Mouse (Mus musculus) natural killer cell, adult 2 months (primary cell): ENCODE data around the gene Satb1.
A peak's percentile ranks its signal among the peaks of the same experiment; 100 is the strongest.

Experiments
- DNase-seq, 2 experiments: peaks; one replicate each; pipeline ENCODE4 v3.0.0; 2022; ENCODE audit warnings: low spot score in 2 of 2

The Satb1 gene

DNA sequence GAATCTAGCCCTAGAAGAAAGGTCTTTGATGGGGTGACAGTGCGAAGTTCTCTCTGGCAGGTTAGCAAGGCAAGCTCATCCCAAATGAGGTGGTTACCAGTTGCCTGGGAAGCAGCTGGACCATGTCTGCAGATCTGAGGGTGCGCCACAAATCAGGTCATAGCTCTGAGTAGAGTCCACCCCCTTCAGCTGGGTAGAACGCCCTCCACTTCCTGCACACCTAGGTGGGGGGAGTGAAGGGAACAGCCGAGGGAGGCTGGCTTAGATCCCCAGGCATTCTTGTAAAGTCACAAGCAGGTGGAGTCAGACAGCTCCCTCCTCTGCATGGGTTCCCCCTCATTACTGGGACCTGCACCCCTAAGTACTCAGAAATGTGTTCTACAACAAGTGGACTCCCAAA is 6.6 kb downstream of the Satb1 start:
- DNase-seq: no peak

DNA sequence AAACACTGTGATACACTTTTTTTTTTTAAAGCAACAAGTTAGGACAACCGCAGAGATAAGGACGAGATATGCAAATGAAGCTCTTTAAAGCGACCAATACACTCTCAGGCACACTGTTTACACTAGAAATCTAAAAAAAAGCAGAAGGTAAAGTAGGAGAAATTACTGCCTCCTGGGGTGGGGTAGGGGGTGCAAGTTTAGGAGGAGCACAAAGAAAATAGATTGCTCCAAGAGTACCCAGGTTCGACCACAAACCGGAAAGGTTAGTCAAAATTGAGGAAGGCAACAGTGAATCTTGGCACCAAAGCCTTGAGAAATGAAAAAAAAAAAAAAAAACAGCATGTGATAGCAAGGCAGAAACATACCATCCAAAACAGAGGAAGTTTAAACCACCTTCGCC is 18.8 kb downstream of the Satb1 start:
- DNase-seq: peak; percentile 60 to 67

DNA sequence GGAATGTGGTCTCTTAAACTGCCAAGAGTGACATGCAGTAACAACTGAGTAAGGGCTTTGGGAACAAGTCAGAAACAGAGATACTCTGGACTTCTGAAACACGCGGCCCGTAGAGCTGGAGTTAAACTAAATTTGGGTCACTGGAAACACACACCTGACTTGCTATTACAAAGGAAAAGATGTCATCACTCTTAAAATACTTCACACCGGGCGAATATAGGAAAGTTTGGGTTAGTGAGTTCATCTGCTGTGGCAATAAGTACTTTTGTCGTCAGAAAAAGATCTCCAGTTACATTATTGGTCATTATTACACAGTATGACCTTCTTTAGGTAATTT is 19.3 kb downstream of the Satb1 start:
- peak in 1 of 2 experiments; percentile 50 for DNase-seq

DNA sequence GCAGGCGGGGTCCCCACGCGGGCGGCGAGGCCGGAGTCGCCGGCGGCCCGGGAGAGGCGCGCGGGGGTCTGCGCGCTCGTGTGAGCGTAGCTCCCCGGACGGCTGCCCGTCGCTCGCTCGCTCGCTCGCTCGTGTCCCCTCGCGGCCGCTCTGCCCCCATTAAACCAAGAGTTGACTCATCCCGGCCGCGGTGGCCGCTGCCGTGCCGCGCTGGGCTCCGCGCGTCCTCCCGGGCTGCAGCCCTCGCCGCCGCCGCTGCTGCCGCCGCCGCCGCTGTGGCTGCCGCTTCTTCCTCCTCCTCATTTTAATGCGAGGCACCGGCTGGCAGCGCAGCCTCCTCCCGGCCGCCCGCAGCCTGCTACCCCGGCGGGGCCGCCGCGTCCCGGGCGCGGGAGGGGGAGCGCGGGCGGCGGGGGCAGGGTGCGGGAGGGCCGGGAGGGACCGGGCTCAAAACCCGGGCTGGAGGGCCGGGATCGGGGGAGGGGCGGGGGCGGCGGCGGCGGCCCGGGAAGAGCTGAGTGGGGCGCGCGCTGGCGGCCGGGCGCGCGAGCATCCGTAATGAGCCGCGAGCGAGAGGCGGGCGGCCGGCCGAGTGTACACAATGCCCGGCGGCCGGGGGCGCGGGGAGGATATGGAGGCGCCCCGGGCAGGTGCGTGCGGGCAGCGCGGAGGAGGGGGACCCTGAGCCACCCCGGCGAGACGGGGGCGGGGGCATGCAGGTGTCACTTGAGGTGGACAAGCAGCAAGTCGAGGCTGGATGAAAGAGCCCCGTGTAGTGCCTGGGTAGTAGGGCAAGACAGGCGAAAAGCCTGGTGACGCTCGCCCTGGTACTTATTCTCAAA is 19.9 kb downstream of the Satb1 start:
- DNase-seq: peak; percentile 25 to 54

DNA sequence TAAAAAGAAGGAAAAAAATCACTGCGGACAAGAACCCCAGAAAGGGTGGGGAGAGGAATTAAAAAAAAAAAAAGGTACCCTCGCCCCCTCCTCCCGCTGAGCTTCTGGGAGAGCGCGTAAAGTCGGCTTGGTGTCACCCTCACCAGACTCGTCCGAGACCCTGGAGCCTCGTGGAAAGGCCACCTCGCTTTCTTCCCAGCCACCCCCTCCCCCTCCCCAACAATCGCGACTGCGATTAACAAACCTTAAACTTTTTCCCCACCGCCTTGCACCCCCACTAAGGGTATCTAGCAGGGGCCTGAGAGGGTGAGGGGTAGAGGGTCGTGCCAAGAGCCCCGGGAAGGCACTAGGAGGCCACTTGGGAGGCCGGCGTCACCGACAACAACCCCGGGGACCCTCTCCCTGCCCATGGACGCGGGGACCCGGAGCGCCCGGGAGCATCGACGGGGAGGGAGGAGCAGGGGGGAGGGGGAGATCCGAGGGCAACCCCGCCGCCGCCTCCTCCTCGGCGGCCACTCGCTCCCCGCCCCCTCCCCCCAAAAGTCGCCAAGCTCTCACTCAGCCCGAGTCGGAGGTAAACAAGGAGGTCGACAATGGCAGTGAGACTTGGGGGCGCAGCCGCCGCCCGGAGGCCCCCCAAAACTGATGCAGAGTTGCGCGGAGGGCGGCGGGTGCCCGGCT is 20.7 kb downstream of the Satb1 start:
- DNase-seq: no peak

DNA sequence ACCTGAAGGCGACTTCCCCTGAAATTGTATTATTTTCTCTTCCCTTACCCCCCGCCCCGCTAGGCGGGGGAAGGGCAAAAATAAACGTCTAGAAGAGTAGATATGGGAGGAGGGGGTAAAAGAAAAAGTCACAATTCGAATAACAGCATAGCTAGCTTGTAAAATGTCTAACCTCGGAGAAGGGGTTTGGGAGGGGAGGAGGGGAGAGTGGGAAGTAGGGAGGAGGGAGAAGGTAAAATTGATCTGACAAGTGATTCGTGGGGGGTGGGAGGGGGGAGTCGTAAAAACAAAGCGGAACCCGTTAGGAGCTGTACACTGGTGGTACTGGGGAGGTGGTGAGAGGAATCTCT is 21.2 kb downstream of the Satb1 start:
- no peak for DNase-seq

DNA sequence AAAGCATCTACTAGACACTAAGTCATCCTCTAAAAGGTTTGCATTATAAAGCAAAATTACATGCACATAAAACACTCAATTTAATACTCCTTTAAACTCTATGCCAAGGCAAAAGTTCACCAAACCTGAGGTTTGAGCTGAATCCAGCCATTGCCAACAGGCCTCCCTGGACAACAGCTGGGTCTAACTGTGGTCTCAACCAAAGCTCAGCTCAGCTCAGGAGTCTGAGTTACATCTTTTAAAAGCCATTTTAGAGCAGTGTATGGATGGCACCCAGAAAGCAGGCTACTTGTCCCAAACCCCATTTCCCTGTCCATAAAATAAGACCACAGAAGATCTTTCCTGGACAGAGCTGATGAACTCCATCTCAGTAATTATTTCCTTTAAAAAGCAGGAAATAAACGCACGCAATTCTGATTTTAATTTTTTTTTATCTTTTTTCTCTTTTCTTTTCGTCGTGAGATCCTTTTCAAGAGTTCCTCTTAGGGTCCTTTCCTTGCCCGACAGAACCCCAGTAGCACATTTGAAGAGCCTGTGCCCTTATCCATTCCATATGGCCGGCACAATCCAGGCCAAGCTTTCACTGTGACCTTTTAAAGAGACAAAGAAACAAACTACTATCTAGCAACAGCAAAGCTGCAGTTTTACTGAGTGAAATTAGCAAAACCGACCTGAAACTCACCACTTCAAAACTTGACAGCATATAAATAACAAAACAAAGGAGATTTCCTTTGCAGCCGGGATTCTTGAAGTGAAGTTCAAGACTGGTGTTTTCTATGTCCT is 21.8 kb downstream of the Satb1 start:
- DNase-seq: peak in 1 of 2 experiments; percentile 30

DNA sequence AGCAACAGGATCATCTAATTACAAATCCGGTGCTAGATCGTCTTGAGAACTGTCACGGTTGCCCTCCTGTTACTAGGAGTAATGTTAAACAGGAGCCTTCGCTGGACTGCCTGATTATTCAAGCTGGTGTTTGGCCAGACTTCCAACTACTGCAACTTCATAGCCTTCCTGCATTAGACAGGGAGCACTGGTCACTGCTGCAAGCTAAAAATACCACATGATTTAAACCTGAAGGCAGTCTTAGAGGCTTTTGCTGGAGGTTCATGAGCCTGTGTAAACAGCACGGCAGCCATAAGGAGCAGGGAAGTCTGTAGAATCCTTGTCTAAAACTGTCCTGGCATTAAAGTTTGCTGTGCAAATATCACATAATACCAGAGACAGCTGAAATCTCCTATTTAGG is 25.7 kb downstream of the Satb1 start:
- no peak for DNase-seq

DNA sequence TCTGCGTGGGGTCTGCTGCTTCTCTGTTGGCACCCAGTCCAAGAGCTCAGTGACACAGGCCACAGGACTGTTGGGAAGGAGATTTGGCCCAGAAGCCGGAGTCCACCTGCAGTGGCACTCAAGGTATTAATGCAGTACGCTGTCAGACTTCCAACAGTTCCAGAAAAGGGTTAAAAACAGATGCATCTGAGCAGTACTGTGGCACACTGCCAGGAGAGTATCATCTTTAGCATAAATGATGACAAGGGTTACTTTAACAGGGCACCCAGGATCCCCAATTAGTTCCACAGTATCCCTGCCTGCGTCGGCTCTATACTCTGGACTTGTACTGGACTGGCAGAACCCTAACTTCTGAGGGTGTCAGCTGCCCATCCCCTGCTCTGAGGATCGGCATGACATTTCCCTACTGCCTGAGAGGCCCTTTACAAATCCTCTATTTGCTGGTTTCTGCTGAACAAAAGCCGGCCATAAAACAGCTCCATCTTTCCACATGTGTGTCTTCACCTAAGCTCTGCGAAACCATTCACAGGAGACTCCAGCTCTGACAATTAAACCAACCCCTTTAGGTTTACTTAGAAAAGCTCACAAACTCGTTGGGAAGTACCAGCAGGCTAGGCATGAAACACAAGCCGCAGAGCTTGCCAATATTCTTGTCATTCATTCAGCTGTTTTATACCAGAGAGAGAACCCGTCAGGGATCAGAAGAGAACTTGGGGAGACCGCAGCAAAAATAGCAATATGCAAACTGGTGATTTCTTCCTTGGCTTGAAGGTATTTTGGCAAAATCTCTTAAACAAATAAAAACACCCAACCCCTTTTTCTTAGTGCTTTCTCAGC is 26.7 kb downstream of the Satb1 start:
- no peak for DNase-seq

DNA sequence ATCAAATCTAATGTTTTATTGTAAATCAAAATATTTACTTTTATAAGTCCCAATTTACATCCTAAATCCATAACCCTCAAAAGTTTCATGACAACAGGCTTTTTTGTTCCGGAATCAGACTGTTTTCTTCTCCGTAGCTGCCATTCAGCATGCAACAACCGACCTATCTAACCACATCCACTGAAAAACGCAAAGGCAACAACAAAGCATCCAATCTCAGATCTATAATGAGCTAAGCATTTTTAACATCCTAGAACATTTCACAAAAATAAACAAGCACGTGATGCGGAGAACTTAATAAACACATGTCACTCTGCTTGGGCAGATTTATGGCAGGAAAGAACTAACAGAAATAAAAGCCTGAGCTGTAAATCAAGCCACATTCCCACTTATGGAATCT is 32.9 kb downstream of the Satb1 start:
- DNase-seq: no peak

DNA sequence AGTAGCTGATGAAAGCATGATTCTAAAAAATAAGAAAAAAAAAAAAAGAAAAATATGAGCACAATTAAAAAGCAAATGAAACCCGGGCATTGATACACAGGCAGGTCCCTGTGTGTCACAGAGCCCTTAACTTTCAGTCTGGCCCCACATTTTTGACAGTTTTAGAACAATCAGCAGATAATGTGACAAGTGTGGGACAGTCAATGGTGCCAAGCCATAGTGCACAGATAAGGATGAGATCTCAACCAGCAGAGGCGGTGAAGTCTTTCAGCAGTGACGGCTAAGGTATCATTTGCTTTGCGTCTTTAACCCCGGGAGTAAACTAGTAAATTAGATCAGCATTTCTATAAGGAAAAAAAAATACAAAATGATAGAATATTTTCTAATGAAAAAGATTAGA is 36.6 kb downstream of the Satb1 start:
- DNase-seq: no peak

DNA sequence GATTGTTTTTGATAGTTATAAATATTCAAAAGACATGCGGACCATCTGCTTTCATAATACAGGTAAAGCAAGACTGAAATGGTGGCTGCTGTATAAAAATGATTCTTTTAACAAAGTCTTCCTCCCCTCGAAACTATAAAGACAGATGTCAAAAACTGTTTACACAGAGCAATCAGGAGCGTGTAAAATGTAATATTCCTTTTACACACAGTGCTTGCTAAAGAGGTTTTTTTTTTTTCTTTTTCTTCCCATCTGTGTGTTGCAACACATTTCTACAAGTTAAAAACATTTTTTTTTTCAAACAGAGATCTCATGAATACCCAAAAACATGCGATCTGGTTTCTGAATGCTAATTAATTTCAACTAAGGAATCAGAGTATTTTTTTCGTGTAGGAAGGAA is 41.9 kb downstream of the Satb1 start:
- DNase-seq: no peak

DNA sequence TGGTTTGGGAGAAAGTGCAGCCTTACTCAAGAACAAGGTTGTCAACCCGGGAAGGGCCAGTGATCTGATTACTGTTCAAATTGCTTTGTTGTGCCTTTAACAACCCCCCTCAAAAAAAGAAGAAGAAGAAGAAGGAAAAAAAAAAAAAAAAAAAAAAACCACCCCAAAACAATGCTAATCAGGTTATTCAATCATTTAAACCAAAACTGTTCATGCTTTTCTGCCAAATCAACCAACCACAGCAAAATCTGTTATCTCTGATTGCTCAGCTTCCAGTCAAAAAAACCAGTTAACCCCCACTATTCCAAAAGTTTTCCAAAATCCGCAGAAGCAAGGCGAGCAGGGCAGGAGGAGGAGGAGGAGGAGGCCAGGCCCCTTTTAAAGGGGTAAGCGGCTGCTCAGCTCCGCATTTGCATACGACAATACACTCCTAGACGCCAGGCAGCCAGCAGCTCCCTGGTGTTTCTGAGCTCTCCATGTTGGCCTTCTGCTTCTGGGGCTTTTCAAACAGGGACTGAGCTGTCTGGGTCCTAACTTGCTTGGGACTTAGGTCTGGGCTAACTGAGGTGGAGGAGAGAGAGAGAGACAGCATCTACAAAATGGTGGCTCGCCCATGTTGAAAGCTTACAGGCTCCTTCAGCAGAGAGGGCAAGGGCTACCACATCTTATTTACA is 42.6 kb downstream of the Satb1 start:
- DNase-seq: no peak

DNA sequence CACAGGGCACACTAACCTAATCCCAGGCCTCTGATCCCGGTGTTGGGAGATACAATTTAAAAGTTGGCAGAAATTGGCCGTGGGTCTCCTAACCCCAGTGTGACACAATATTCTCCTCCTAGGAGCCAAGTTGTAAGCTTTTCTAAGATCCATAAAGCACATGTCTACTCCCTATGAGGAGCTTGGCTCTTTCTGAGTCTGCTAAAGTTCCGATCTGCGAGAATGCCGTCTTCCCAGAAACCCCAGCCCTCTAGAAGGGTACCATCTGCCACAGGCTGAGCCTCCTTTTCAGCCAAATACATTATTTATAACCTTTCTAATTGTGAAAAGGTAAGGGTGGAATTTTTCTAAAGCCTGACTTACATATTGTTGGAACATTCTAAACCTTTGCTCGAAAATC is 43.3 kb downstream of the Satb1 start:
- DNase-seq: no peak

DNA sequence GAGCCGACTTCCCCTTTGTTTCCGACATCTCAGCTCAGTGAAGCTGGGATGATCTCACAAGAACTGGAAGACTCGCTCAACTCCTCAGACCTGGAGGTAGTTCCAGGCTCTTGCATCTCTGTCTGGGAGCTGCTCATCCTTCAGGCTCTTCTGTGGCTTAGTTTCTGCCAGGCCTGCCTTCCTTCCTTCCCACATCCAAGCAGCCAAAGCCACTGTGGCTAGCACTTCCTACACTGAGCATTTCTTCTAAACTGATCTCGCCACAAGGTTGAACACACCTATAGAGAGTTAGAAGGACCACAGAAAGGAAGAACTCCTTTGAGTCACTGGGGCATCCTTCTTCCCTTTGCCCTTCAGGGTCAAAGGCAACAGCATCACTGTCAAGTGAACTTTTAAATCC is 44.0 kb downstream of the Satb1 start:
- no peak for DNase-seq

DNA sequence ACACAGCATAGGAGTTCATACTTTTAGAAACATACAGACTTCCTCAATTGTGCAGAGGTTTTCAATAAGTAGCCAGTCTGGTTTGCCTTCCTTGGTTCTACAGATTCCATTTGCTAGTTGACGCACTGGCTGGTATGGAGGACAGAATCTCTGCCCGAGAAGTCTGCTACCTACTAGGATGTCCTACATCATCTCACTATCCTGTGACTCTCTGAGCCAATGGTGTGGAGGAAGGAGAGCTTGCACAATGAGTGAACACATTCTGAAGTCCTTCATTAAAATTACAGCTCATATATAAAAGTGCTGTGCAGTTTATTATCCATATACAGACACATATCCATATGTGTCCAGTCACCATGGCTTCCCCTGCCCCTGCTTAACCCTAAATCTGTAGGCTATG is 45.1 kb downstream of the Satb1 start:
- no peak for DNase-seq

DNA sequence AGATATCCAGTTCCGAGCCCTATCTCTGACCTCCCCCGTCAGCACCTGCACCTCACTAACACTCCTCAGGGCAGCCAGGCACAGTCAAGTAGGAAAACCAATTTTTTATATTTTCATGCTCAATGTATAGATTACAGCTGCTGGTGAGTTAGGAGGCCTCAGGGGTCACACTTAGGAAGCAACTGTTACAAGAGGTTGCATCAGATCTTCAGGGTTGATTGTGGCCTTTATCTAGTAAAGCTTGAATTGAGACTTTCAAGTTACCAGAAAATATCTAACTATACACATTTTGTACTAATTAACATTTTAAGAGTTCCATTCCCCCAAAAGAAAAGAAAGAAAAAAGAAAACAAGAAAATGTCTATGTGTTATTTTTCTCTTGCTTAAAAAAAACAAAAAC is 47.0 kb downstream of the Satb1 start:
- DNase-seq: no peak

DNA sequence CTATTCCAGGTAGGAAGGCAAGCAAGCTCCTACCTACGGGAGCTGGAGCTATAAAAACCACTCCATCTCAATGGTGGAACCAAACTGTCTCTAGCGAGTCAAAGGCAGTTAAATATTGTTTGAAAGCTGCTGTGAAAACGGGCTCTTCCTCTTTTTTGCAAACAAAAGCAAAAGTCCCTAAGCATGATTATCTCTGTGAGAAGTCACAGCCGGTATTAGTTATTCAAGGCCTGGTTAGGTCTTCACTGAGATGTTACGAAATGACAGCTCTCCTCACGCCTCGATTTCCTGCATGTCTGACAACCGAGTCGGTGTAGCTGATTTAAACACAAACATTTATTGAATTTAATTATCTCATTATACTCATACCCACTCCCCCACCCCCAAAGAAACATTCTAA is 48.2 kb downstream of the Satb1 start:
- no peak for DNase-seq

DNA sequence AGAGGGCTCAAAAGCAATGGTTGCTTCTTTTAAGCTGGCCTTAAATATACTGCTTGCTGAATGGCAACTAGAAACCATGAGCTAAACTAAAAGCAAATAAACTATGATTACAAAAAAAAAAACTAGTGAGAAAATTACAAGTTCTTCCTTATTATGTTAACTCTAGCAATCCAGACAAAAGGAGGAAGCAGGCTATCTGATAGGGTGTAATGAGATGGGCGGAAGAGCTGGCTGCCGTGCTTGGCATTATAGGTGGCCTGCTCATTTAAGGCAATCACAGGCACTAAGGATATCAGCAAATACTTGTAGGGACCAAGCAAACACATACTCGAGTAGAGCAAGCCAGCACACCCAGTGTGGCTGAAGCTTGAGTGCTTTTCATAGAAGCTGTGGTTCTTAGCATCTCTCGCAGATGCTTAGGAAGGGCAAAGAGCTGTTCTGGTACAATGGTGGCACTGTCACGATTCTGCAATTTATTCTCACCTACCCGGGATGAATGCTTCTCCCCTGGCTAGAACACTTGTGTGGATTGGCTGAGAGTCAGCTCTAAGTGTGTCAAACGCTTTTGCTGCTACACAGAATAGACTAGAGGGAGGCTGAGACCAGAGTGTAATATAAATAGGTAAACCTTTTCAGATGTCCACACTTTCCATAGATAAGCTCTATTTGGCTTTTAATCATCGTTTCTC is 49.4 kb downstream of the Satb1 start:
- no peak for DNase-seq

DNA sequence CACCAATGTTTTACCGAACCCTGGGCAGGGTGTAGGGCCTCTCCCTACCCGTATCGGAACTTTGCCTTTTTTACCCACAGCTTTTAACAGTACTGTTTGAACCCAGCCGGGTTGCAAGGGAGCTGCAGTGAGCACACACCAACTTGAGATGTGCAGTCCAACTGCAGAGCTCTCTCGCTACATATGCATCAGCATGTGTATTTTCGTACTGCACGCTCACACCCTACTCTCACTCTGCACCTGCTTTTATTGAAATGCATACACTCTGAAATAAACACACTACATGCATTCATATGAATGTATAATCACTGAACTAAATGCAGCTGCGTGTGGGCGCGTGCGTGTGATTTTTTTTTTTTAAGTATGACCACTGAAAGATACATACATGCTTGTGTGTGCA is 53.1 kb downstream of the Satb1 start:
- no peak for DNase-seq

DNA sequence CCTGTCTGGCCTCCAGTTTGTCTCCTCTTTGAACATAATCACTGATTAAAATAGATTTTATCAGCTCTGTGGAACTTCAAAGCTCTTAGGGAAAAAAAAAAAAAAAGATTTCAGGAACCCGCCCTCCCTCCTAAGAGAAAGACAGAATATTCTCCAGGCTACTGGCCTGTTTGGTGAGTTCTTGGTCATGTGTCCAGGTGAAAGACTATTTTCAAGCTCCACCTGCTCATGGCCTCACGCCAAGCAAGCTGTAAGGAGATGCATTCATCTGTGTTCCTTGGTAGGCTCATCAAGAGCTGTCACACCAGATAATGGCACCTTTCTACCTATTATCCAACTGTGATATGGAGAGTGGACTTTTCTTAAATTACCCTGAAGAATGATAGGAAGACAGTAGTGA is 54.1 kb downstream of the Satb1 start:
- DNase-seq: no peak
